Mouse (Mus musculus) kidney, adult 2 months (tissue): ENCODE results near the gene Psrc1. TPM values are rescaled to one million over a fixed set of nuclear protein-coding genes. Genes with fewer than 3 reads are reported as not detected.

Source experiments
- DNase-seq: peaks from one replicate; pipeline ENCODE4 v3.0.0; 2021
- H3K27ac ChIP-seq: fragments of 200-500 bp; 2 replicates; pipeline ENCODE4 v1.5.1; 2012; ENCODE audit warnings: low read depth, low read length, control low read depth, inconsistent platforms; ENCODE audit not compliant: insufficient read depth
- H3K27me3 ChIP-seq: fragments of 200-500 bp; replicated peaks from 2 replicates; pipeline ENCODE4 v1.6.1; 2012; ENCODE audit warnings: mild to moderate bottlenecking, moderate library complexity, low read length, inconsistent platforms; ENCODE audit not compliant: control insufficient read depth, insufficient read depth
- H3K36me3 ChIP-seq: fragments of 200-500 bp; 2 replicates; pipeline ENCODE4 v1.6.1; 2012; ENCODE audit warnings: mild to moderate bottlenecking, moderate library complexity, low read length, inconsistent platforms; ENCODE audit not compliant: control insufficient read depth, insufficient read depth
- H3K4me1 ChIP-seq: fragments of 200-500 bp; 2 replicates; pipeline ENCODE4 v1.6.1; 2011; ENCODE audit warnings: low read length; ENCODE audit not compliant: control insufficient read depth, insufficient read depth
- H3K4me3 ChIP-seq: fragments of 200-500 bp; 2 replicates; pipeline ENCODE4 v1.5.1; 2011; ENCODE audit warnings: mild to moderate bottlenecking, low read depth, low read length, control low read depth; ENCODE audit not compliant: insufficient read depth
- CTCF ChIP-seq: fragments of 200-500 bp; conservative IDR thresholded peaks from 2 replicates; pipeline ENCODE4 v1.5.1; 2011; ENCODE audit warnings: low read depth, mild to moderate bottlenecking, control low read depth, low read length, moderate library complexity, mixed read lengths; ENCODE audit not compliant: insufficient read depth, insufficient read length
- POLR2A ChIP-seq: fragments of 200-500 bp; IDR thresholded peaks from one replicate; pipeline ENCODE4 v1.6.1; 2011; ENCODE audit warnings: low read depth, low read length, control low read depth
- WGBS: fragments of 180-500 bp; shearing (Covaris S2); methylation state at CpG from one replicate; pipeline ENCODE4 v1.1.7; 2018; 5-methylcytosine and 5-hydroxymethylcytosine counted together
- polyA plus RNA-seq: library from polyadenylated mRNA; depleted of rRNA; stranded (reverse); fragments of >200 nt; gene quantifications from 2 replicates; pipeline ENCODE4 v1.2.3, GENCODE M21; 2012; rRNA removed

The Psrc1 gene
- polyA plus RNA-seq, 1 experiment: 1.7 TPM

- Histone ChIP-seq H3K4me3 (no peak overlapping the region), H3K36me3 (peaks cover 4% of the 10 kb centered on the region), H3K4me1 (no peaks in the 10 kb centered on the region), H3K27ac (no peak overlapping the region), H3K27me3 (no peaks in the 10 kb centered on the region)
- TF ChIP-seq CTCF (no peak), POLR2A (no peak)
- WGBS: 84% methylated on average over 7 of the region's 7 CpGs
- DNase-seq: no peak
Measured at GRCm38 (mm10) chr3:108436380-108436714, 52.7 kb downstream of the Psrc1 start.

Other genes with a start within 250 kb of the Psrc1 start
- 21.3 and 31.0 TPM in 2 replicates for gene Gnai3, start 237.7 kb upstream of the Psrc1 start, polyA plus RNA-seq
- not detected in 2 replicates for gene Gpr61, start 229.0 kb upstream of the Psrc1 start, polyA plus RNA-seq
- 18.4 and 25.7 TPM in 2 replicates for gene Amigo1, start 197.5 kb upstream of the Psrc1 start, polyA plus RNA-seq
- 7.0 and 7.1 TPM in 2 replicates for gene Cyb561d1, start 182.6 kb upstream of the Psrc1 start, polyA plus RNA-seq
- 23.1 and 29.3 TPM in 2 replicates for gene Atxn7l2, start 172.9 kb upstream of the Psrc1 start, polyA plus RNA-seq
- 37.7 and 38.7 TPM in 2 replicates for gene Sypl2, start 157.2 kb upstream of the Psrc1 start, polyA plus RNA-seq
- 43.2 and 55.0 TPM in 2 replicates for gene Psma5, start 126.9 kb upstream of the Psrc1 start, polyA plus RNA-seq
- 30.2 and 34.2 TPM in 2 replicates for gene Sort1, start 99.8 kb upstream of the Psrc1 start, polyA plus RNA-seq
- 0.06 TPM in 1 of 2 replicates, not detected in the other for gene Mybphl, start 18.9 kb upstream of the Psrc1 start, polyA plus RNA-seq
- 60.5 and 67.4 TPM in 2 replicates for gene Celsr2, start 31.7 kb downstream of the Psrc1 start, polyA plus RNA-seq
- gene Sars, start 61.4 kb downstream of the Psrc1 start, polyA plus RNA-seq: 49.2 and 58.8 TPM in 2 replicates
- 0.17 and 0.24 TPM in 2 replicates for gene 1700013F07Rik, start 150.3 kb downstream of the Psrc1 start, polyA plus RNA-seq
- gene 5330417C22Rik, start 152.7 kb downstream of the Psrc1 start, polyA plus RNA-seq: 0.25 and 0.37 TPM in 2 replicates
- 6.4 and 7.5 TPM in 2 replicates for gene Tmem167b, start 178.6 kb downstream of the Psrc1 start, polyA plus RNA-seq
- gene Taf13, start 187.9 kb downstream of the Psrc1 start, polyA plus RNA-seq: 3.7 and 5.3 TPM in 2 replicates
- 5.6 TPM in 2 replicates for gene Wdr47, start 207.4 kb downstream of the Psrc1 start, polyA plus RNA-seq